In the genomic region with DNA sequence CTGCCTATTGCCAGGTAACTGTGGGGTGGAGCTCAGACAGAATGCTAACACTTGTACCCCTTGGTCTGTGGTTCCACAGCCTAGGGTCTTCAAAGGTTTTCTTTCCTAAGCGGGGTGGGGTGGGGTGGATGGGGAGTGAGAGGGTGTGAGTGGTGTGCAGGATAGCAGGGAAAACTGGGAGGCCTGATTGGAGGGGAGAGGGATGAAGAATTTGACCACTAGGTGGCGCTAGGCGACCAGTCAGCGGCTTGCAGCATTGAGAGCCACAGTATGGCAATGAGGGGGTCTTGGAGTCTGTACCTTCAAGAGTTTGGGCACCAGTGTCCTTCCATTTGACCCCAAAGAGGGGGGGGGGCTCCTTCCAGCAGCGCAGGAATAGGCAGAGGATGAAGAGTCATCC, we compare ENCODE assay signal across 9 mouse cellular contexts. TPM values are rescaled to one million over a fixed set of nuclear protein-coding genes. Genes with fewer than 3 reads are reported as not detected.
A peak's percentile ranks its signal among the peaks of the same experiment; 100 is the strongest.
DNase-seq lines count a peak whose midpoint lies in the region; ATAC-seq and TF ChIP-seq lines count a peak whose summit lies in the region.
"Had no signal": no experiment of that assay in that cellular context is flagged by ENCODE, and none has a peak within 500 bp of the region (broad histone marks: within the 10 kb centered on the region; RNA-seq: fewer than 3 reads in every experiment).

No protein-coding gene starts in this region.

- peak; percentile 56 for TF ChIP-seq CTCF in E14TG2a.4 (conservative IDR thresholded peaks at IDR 0.05; ENCODE audit: low read length)

- peak; percentile 20 for DNase-seq in cerebellum, adult 11-12 months
- DNase-seq in heart, postnatal 36 days: peak; percentile 81
- DNase-seq in layer of hippocampus, adult 9-10 months (ENCODE audit: low spot score): peak; percentile 71
- DNase-seq in ovary, postnatal 36 days (ENCODE audit: low spot score): peak; percentile 65
- peak; percentile 12 to 77 for DNase-seq in thymus, postnatal 10 days (ENCODE audit: low spot score in 2 of 2)

- no peaks in the 10 kb centered on the region for H3K9me3 ChIP-seq in E14TG2a.4 (ENCODE audit: low read length)
- no peaks in the 10 kb centered on the region for H3K9me3 ChIP-seq in forebrain, embryonic 15.5 days
- H3K9me3 ChIP-seq in lung, embryonic 16.5 days (ENCODE audit: control insufficient read depth, low read length): no peaks in the 10 kb centered on the region

- no peak overlapping the region for H3K9ac ChIP-seq in forebrain, embryonic 15.5 days (replicated peaks)
- H3K9ac ChIP-seq in lung, embryonic 16.5 days (ENCODE audit: low read length): no peak overlapping the region

- intact Hi-C loops in heart, postnatal 36 days (cut with DNase I): loop anchor here (1.0 to 5.0 kb wide), 4 partner anchors 21 to 220 kb away; partner anchors contain the start of gene Dusp23

- H3K36me3 ChIP-seq in E14TG2a.4 (ENCODE audit: insufficient read depth, low read length): no peaks in the 10 kb centered on the region
- no peaks in the 10 kb centered on the region for H3K36me3 ChIP-seq in forebrain, embryonic 15.5 days
- H3K36me3 ChIP-seq in lung, embryonic 16.5 days (ENCODE audit: control insufficient read depth, insufficient read depth, low read length): no peaks in the 10 kb centered on the region

- H3K4me1 ChIP-seq in E14TG2a.4 (replicated peaks; ENCODE audit: low read depth, low read length): peaks cover 18% of the 10 kb centered on the region
- H3K4me1 ChIP-seq in forebrain, embryonic 15.5 days: no peaks in the 10 kb centered on the region
- H3K4me1 ChIP-seq in lung, embryonic 16.5 days (replicated peaks; ENCODE audit: control insufficient read depth, insufficient read depth, low read length): no peaks in the 10 kb centered on the region

- H3K27me3 ChIP-seq in E14TG2a.4 (ENCODE audit: insufficient read depth, low read length): peaks cover 7% of the 10 kb centered on the region; the same call in 1 of the 2 replicates
- H3K27me3 ChIP-seq in forebrain, embryonic 15.5 days: peaks cover 3% of the 10 kb centered on the region; the same call in 1 of the 2 replicates
- no peaks in the 10 kb centered on the region for H3K27me3 ChIP-seq in lung, embryonic 16.5 days (ENCODE audit: control insufficient read depth, insufficient read depth, low read depth, low read length)

- H3K27ac ChIP-seq in forebrain, embryonic 15.5 days (replicated peaks): no peak overlapping the region
- H3K27ac ChIP-seq in lung, embryonic 16.5 days (ENCODE audit: low read length): no peak overlapping the region

- no peak overlapping the region for H3K4me3 ChIP-seq in E14TG2a.4 (replicated peaks; ENCODE audit: low read length)
- H3K4me3 ChIP-seq in forebrain, embryonic 15.5 days: no peak overlapping the region
- no peak overlapping the region for H3K4me3 ChIP-seq in lung, embryonic 16.5 days (ENCODE audit: low read length)
- H3K4me3 ChIP-seq: erythroblast, embryonic 14.5 days had no signal

- ATAC-seq in forebrain, embryonic 15.5 days (replicated peaks): peak; percentile 88
- peak; percentile 84 for ATAC-seq in lung, embryonic 16.5 days (ENCODE audit: low read depth)

- no peak overlapping the region for H3K4me2 ChIP-seq in forebrain, embryonic 15.5 days (replicated peaks)
- H3K4me2 ChIP-seq in lung, embryonic 16.5 days (ENCODE audit: low read depth, low read length): no peak overlapping the region

- WGBS in forebrain, embryonic 15.5 days: 1% methylated on average over 5 of the region's 5 CpGs
- WGBS in lung, embryonic 16.5 days: 1% methylated on average over 5 of the region's 5 CpGs

RNA-seq across cellular contexts. Expression of gene Pigm, which starts 35.9 kb away (rescaled TPM):
- 4.7 TPM in 2 replicates for polyA plus RNA-seq in forebrain, embryonic 15.5 days (2015; fragmentation: Nextera tagmentation; extraction: Ambion mirVana)
- 1 to 10 TPM; 4.4 to 4.8 TPM for total RNA-seq in heart, postnatal 36 days (2021)
- 5.0 and 6.2 TPM in 2 replicates for polyA plus RNA-seq in lung, embryonic 16.5 days (2015; fragmentation: Nextera tagmentation; extraction: Ambion mirVana)

Comparison
In these comparisons a context has a peak if more than half of its experiments do, and no peak if none do; other contexts are left out.
1. DNase-seq: peak in every context shown above with its lines; median percentile 81 in heart, postnatal 36 days; 71 in layer of hippocampus, adult 9-10 months; 65 in ovary, postnatal 36 days; 44 in thymus, postnatal 10 days; 20 in cerebellum, adult 11-12 months.